Mouse (Mus musculus) CD4-positive helper T cell, adult 2 months (primary cell): ENCODE measurements around the gene Scgb1b19.
"Not testable (repeated sequence)": the region's sequence is repeated elsewhere in the genome, so short reads cannot be mapped to it uniquely, and the experiment has no call there.

Source experiments
- DNase-seq: peaks from one replicate; pipeline ENCODE4 v3.0.0-alpha.2; 2012; ENCODE audit warnings: low read depth, missing footprints, low spot score

The Scgb1b19 gene

DNA sequence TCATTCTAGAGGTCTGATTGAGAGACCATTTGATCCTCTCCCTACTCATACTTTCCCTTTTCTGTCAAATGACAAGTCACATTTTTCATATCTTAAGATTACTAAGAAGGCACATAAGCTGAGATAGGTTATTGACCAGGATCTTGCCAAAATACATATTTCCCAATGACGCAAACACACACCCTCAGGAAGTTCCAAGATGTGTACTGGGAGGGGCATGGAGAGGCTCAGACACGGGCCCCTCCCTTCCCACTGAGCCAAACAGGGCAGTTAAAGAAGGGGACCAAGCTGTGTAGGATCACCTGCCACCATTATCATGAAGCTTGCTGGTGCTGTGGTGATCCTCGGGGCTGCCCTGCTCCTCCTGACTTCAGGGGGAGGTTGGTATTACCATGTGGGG is at the start of gene Scgb1b19:
Scgb1b19 (plus strand) TSS at position 301 of the 400 bp plus-strand sequence.
- not testable (repeated sequence) for DNase-seq

DNA sequence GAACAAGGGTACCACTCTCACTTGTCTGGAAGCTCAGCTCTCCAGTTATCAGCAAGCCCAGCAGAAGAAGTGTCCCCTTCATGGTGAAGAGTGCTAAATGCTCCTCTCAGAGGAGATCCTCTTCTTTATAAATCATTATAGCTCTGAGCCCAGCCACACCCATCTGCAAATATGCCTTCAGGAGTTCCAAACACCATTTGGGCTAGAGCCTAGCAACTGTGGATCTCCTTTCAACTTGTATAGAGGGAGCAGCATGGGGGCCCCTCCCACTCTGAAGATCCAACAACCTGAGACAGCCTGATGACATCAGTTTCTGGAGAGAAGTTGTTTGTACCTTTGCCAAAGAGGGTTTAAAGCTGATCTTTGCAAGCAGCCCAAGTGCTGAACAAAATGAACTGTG is 6.9 kb upstream of the Scgb1b19 start, which contains the start of gene Scgb2b19:
Scgb2b19 (minus strand) TSS at position 101 of the 400 bp plus-strand sequence.
- not testable (repeated sequence) for DNase-seq
